In the genomic region with DNA sequence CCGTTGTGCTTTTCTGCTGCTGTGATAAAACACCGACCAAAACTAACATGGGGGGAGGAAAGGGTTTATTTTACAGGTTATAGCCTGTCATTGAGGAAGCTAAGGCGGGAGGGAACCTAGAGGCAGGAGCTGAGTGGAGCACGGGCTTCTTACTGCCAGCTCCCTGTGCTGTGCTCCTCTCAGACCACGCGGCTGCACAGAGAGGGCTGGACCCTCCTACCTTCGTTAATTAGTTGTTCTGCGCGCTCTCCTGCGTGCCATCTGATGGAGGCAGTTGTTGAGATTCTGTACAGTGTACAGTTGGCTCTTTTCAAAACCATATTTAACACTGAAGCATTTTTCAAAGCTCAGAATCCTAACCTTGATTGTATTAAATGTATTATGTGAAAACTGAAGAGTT, we compare ENCODE assay signal across 15 mouse cellular contexts. TPM values are rescaled to one million over a fixed set of nuclear protein-coding genes. Genes with fewer than 3 reads are reported as not detected.
DNase-seq lines count a peak whose midpoint lies in the region; ATAC-seq and TF ChIP-seq lines count a peak whose summit lies in the region.
"Had no signal": no experiment of that assay in that cellular context is flagged by ENCODE, and none has a peak within 500 bp of the region (broad histone marks: within the 10 kb centered on the region; RNA-seq: fewer than 3 reads in every experiment).

No protein-coding gene starts in this region.

- no peak for DNase-seq in hindbrain, postnatal 0 days (ENCODE audit: low spot score)
- no peak for DNase-seq in midbrain, embryonic 10.5 days (ENCODE audit: low spot score)
- DNase-seq in c-Kit-positive CD71-positive TER-119-positive erythroid progenitor cells, embryonic 14.5 days (ENCODE audit: low spot score): no peak
- no peak for DNase-seq in adrenal gland, adult 18-20 months (ENCODE audit: low spot score in 2 of 2)

- peaks cover 27% of the 10 kb centered on the region for H3K4me1 ChIP-seq in hindbrain, embryonic 15.5 days (replicated peaks)
- H3K4me1 ChIP-seq in hindbrain, postnatal 0 days (ENCODE audit: insufficient read depth, low read length): peaks cover 21% of the 10 kb centered on the region
- peaks cover 21% of the 10 kb centered on the region for H3K4me1 ChIP-seq in midbrain, embryonic 12.5 days
- peaks cover 30% of the 10 kb centered on the region for H3K4me1 ChIP-seq in midbrain, embryonic 10.5 days
- H3K4me1 ChIP-seq in forebrain, embryonic 15.5 days: peaks cover 27% of the 10 kb centered on the region
- peaks cover 29% of the 10 kb centered on the region for H3K4me1 ChIP-seq in neural tube, embryonic 15.5 days

- no peak for TF ChIP-seq CTCF in hindbrain, postnatal 0 days (IDR thresholded peaks at IDR 0.05; ENCODE audit: low read depth)

- 0 out of 2 replicates have a peak overlapping the region, but pooled peaks have one; percentile 25 for H3K27ac ChIP-seq in hindbrain, embryonic 15.5 days (replicated peaks)
- no peak overlapping the region for H3K27ac ChIP-seq in hindbrain, postnatal 0 days
- H3K27ac ChIP-seq in midbrain, embryonic 12.5 days (replicated peaks): no peak overlapping the region
- no peak overlapping the region for H3K27ac ChIP-seq in midbrain, embryonic 10.5 days (replicated peaks)
- H3K27ac ChIP-seq in forebrain, embryonic 15.5 days (replicated peaks): no peak overlapping the region
- no peak overlapping the region for H3K27ac ChIP-seq in neural tube, embryonic 15.5 days (replicated peaks)
- H3K27ac ChIP-seq: hindbrain, embryonic 14.5 days; neural tube, embryonic 12.5 days had no signal

- H3K4me2 ChIP-seq in hindbrain, embryonic 15.5 days: peak overlapping the region; percentile 14; the same call in 1 of the 2 replicates
- no peak overlapping the region for H3K4me2 ChIP-seq in hindbrain, postnatal 0 days (ENCODE audit: low read depth, low read length)
- H3K4me2 ChIP-seq in midbrain, embryonic 12.5 days (replicated peaks): no peak overlapping the region
- H3K4me2 ChIP-seq in forebrain, embryonic 15.5 days (replicated peaks): no peak overlapping the region
- H3K4me2 ChIP-seq in neural tube, embryonic 15.5 days: no peak overlapping the region
- H3K4me2 ChIP-seq: hindbrain, embryonic 14.5 days; neural tube, embryonic 12.5 days had no signal

- peaks cover 4% of the 10 kb centered on the region; the same call in 1 of the 2 replicates for H3K36me3 ChIP-seq in hindbrain, embryonic 15.5 days
- H3K36me3 ChIP-seq in hindbrain, postnatal 0 days (ENCODE audit: insufficient read depth, low read length): no peaks in the 10 kb centered on the region
- peaks cover 13% of the 10 kb centered on the region for H3K36me3 ChIP-seq in midbrain, embryonic 12.5 days
- H3K36me3 ChIP-seq in midbrain, embryonic 10.5 days: peaks cover 15% of the 10 kb centered on the region
- no peaks in the 10 kb centered on the region for H3K36me3 ChIP-seq in forebrain, embryonic 15.5 days
- H3K36me3 ChIP-seq in neural tube, embryonic 15.5 days: 0 out of 2 replicates have a peak, but pooled peaks cover 3% of the 10 kb centered on the region

- no peak for ATAC-seq in hindbrain, embryonic 15.5 days (ENCODE audit: low FRiP score, low read depth)
- no peak; the same call in 1 of the 2 replicates for ATAC-seq in hindbrain, postnatal 0 days
- peak; percentile 49; the same call in 1 of the 2 replicates for ATAC-seq in midbrain, embryonic 12.5 days (ENCODE audit: low FRiP score, low read depth)
- ATAC-seq in forebrain, embryonic 15.5 days (replicated peaks): peak; percentile 71
- 0 out of 2 replicates have a peak, but pooled peaks have one; percentile 45 for ATAC-seq in neural tube, embryonic 15.5 days (ENCODE audit: low FRiP score)

- no peaks in the 10 kb centered on the region for H3K9me3 ChIP-seq in hindbrain, embryonic 15.5 days
- H3K9me3 ChIP-seq in hindbrain, postnatal 0 days (ENCODE audit: low read length): no peaks in the 10 kb centered on the region
- H3K9me3 ChIP-seq in midbrain, embryonic 12.5 days: no peaks in the 10 kb centered on the region
- no peaks in the 10 kb centered on the region; the same call in 1 of the 2 replicates for H3K9me3 ChIP-seq in midbrain, embryonic 10.5 days (replicated peaks)
- no peaks in the 10 kb centered on the region for H3K9me3 ChIP-seq in forebrain, embryonic 15.5 days
- H3K9me3 ChIP-seq in neural tube, embryonic 15.5 days (replicated peaks): no peaks in the 10 kb centered on the region
- H3K9me3 ChIP-seq: neural tube, embryonic 12.5 days had no signal

- H3K27me3 ChIP-seq in hindbrain, embryonic 15.5 days: no peaks in the 10 kb centered on the region
- H3K27me3 ChIP-seq in hindbrain, postnatal 0 days (ENCODE audit: insufficient read depth, low read length): no peaks in the 10 kb centered on the region
- no peaks in the 10 kb centered on the region for H3K27me3 ChIP-seq in midbrain, embryonic 12.5 days
- H3K27me3 ChIP-seq in midbrain, embryonic 10.5 days (ENCODE audit: low read depth, poor library complexity, severe bottlenecking): no peaks in the 10 kb centered on the region
- H3K27me3 ChIP-seq in forebrain, embryonic 15.5 days: no peaks in the 10 kb centered on the region
- H3K27me3 ChIP-seq in neural tube, embryonic 15.5 days (replicated peaks): no peaks in the 10 kb centered on the region
- H3K27me3 ChIP-seq: CH12.LX; neural tube, embryonic 12.5 days had no signal

- WGBS in hindbrain, embryonic 15.5 days: 50% methylated on average over 10 of the region's 10 CpGs
- 44% methylated on average over 10 of the region's 10 CpGs for WGBS in hindbrain, postnatal 0 days
- WGBS in midbrain, embryonic 12.5 days: 70% methylated on average over 10 of the region's 10 CpGs
- WGBS in midbrain, embryonic 10.5 days: 69% methylated on average over 10 of the region's 10 CpGs
- 26% methylated on average over 10 of the region's 10 CpGs for WGBS in forebrain, embryonic 15.5 days
- 27% methylated on average over 10 of the region's 10 CpGs for WGBS in neural tube, embryonic 15.5 days

- H3K9ac ChIP-seq in hindbrain, embryonic 15.5 days: no peak overlapping the region
- no peak overlapping the region for H3K9ac ChIP-seq in hindbrain, postnatal 0 days (replicated peaks; ENCODE audit: low read length)
- H3K9ac ChIP-seq in midbrain, embryonic 12.5 days (replicated peaks): no peak overlapping the region
- H3K9ac ChIP-seq in forebrain, embryonic 15.5 days (replicated peaks): peak overlapping the region; percentile 11; the same call in 1 of the 2 replicates
- H3K9ac ChIP-seq in neural tube, embryonic 15.5 days (replicated peaks): no peak overlapping the region
- H3K9ac ChIP-seq: hindbrain, embryonic 14.5 days; neural tube, embryonic 12.5 days had no signal

- H3K4me3 ChIP-seq in hindbrain, embryonic 15.5 days: no peak overlapping the region
- H3K4me3 ChIP-seq in hindbrain, postnatal 0 days (ENCODE audit: low read length): no peak overlapping the region
- no peak overlapping the region for H3K4me3 ChIP-seq in midbrain, embryonic 12.5 days
- no peak overlapping the region for H3K4me3 ChIP-seq in midbrain, embryonic 10.5 days
- no peak overlapping the region for H3K4me3 ChIP-seq in forebrain, embryonic 15.5 days
- H3K4me3 ChIP-seq in neural tube, embryonic 15.5 days (replicated peaks): no peak overlapping the region
- H3K4me3 ChIP-seq: neural tube, embryonic 12.5 days had no signal

RNA-seq across cellular contexts. Expression of a gene that starts 14.8 kb away (rescaled TPM):
- 19.4 and 19.9 TPM in 2 replicates for polyA plus RNA-seq in hindbrain, embryonic 15.5 days (2015; fragmentation: Nextera tagmentation; extraction: Ambion mirVana)
- 55.0 and 69.3 TPM in 2 replicates for total RNA-seq in hindbrain, postnatal 0 days (2014; rRNA removed)
- polyA plus RNA-seq in hindbrain, postnatal 0 days (2015; fragmentation: Nextera tagmentation; extraction: Ambion mirVana): 38.1 and 44.4 TPM in 2 replicates
- polyA plus RNA-seq in midbrain, embryonic 12.5 days (2016; fragmentation: Nextera tagmentation; extraction: Ambion mirVana): 18.1 and 20.2 TPM in 2 replicates
- 16.9 and 18.8 TPM in 2 replicates for polyA plus RNA-seq in midbrain, embryonic 10.5 days (2016; fragmentation: Nextera tagmentation; extraction: Ambion mirVana)
- 17.4 and 18.5 TPM in 2 replicates for polyA plus RNA-seq in forebrain, embryonic 15.5 days (2015; fragmentation: Nextera tagmentation; extraction: Ambion mirVana)
- 16.8 and 20.2 TPM in 2 replicates for polyA plus RNA-seq in neural tube, embryonic 15.5 days (2015; fragmentation: Nextera tagmentation; extraction: Ambion mirVana)
- 10 to 100 TPM; 64.8 to 74.8 TPM for total RNA-seq in adrenal gland, adult 18-20 months (2021)

RNA-seq across cellular contexts. Expression of a gene that starts 36.2 kb away (rescaled TPM):
- polyA plus RNA-seq in hindbrain, embryonic 15.5 days (2015; fragmentation: Nextera tagmentation; extraction: Ambion mirVana): not detected in 2 replicates
- total RNA-seq in hindbrain, postnatal 0 days (2014; rRNA removed): not detected in 2 replicates
- polyA plus RNA-seq in hindbrain, postnatal 0 days (2015; fragmentation: Nextera tagmentation; extraction: Ambion mirVana): not detected in 2 replicates
- not detected in 2 replicates for polyA plus RNA-seq in midbrain, embryonic 12.5 days (2016; fragmentation: Nextera tagmentation; extraction: Ambion mirVana)
- not detected in 2 replicates for polyA plus RNA-seq in midbrain, embryonic 10.5 days (2016; fragmentation: Nextera tagmentation; extraction: Ambion mirVana)
- not detected in 2 replicates for polyA plus RNA-seq in forebrain, embryonic 15.5 days (2015; fragmentation: Nextera tagmentation; extraction: Ambion mirVana)
- polyA plus RNA-seq in neural tube, embryonic 15.5 days (2015; fragmentation: Nextera tagmentation; extraction: Ambion mirVana): 0.05 TPM in 1 of 2 replicates, not detected in the other
- not detected for total RNA-seq in adrenal gland, adult 18-20 months (2021)
- total RNA-seq: gastrocnemius, postnatal 4 days; left cerebral cortex, postnatal 14 days had no signal
- polyA plus RNA-seq: hindbrain, embryonic 14.5 days; large intestine, adult 2 months; neural tube, embryonic 12.5 days; stomach, embryonic 14.5 days had no signal

RNA-seq across cellular contexts. Expression of a gene that starts 48.3 kb away (rescaled TPM):
- polyA plus RNA-seq in hindbrain, embryonic 15.5 days (2015; fragmentation: Nextera tagmentation; extraction: Ambion mirVana): 52.8 and 54.2 TPM in 2 replicates
- total RNA-seq in hindbrain, postnatal 0 days (2014; rRNA removed): 145 and 151 TPM in 2 replicates
- polyA plus RNA-seq in hindbrain, postnatal 0 days (2015; fragmentation: Nextera tagmentation; extraction: Ambion mirVana): 38.4 and 38.8 TPM in 2 replicates
- 47.0 and 47.1 TPM in 2 replicates for polyA plus RNA-seq in midbrain, embryonic 12.5 days (2016; fragmentation: Nextera tagmentation; extraction: Ambion mirVana)
- polyA plus RNA-seq in midbrain, embryonic 10.5 days (2016; fragmentation: Nextera tagmentation; extraction: Ambion mirVana): 45.2 and 46.0 TPM in 2 replicates
- polyA plus RNA-seq in forebrain, embryonic 15.5 days (2015; fragmentation: Nextera tagmentation; extraction: Ambion mirVana): 67.3 and 72.6 TPM in 2 replicates
- polyA plus RNA-seq in neural tube, embryonic 15.5 days (2015; fragmentation: Nextera tagmentation; extraction: Ambion mirVana): 50.1 and 50.7 TPM in 2 replicates
- 10 to 100 TPM; 39.7 to 40.8 TPM for total RNA-seq in adrenal gland, adult 18-20 months (2021)

Comparison
In these comparisons a context has a peak if more than half of its experiments do, and no peak if none do; other contexts are left out.
1. ATAC-seq: peak in midbrain, embryonic 12.5 days (single experiment), forebrain, embryonic 15.5 days (single experiment) and neural tube, embryonic 15.5 days (single experiment); none in hindbrain, embryonic 15.5 days (single experiment) and hindbrain, postnatal 0 days (single experiment).